ENCODE assay signal across 8 mouse cellular contexts in genomic region chr2:157635670-157636069, GRCm38 (mm10).
A peak's percentile ranks its signal among the peaks of the same experiment; 100 is the strongest.
DNase-seq lines count a peak whose midpoint lies in the region; ATAC-seq and TF ChIP-seq lines count a peak whose summit lies in the region.

No protein-coding gene starts in this region.

- peak; percentile 96 for TF ChIP-seq CTCF in stomach, postnatal 0 days (IDR thresholded peaks at IDR 0.05; ENCODE audit: low read depth)

- no peak overlapping the region for H3K9ac ChIP-seq in intestine, embryonic 14.5 days (ENCODE audit: low read length)
- H3K9ac ChIP-seq in midbrain, embryonic 15.5 days: no peak overlapping the region
- H3K9ac ChIP-seq in stomach, postnatal 0 days (ENCODE audit: low read length): no peak overlapping the region

- no peak overlapping the region for H3K4me3 ChIP-seq in intestine, embryonic 14.5 days (ENCODE audit: low read depth, low read length)
- no peak overlapping the region for H3K4me3 ChIP-seq in midbrain, embryonic 15.5 days
- no peak overlapping the region for H3K4me3 ChIP-seq in stomach, postnatal 0 days (ENCODE audit: low read depth, low read length)

- intact Hi-C loops in left cerebral cortex, postnatal 14 days (cut with DNase I): loop anchor here (10.0 kb wide), 1 partner anchor 289 kb away; no protein-coding TSS in a partner anchor

- no peak overlapping the region for H3K27ac ChIP-seq in intestine, embryonic 14.5 days (ENCODE audit: low read depth)
- peak overlapping the region; percentile 51 for H3K27ac ChIP-seq in midbrain, embryonic 15.5 days
- H3K27ac ChIP-seq in stomach, postnatal 0 days (replicated peaks): no peak overlapping the region

- 0 out of 2 replicates have a peak, but pooled peaks cover 4% of the 10 kb centered on the region for H3K4me1 ChIP-seq in intestine, embryonic 14.5 days (replicated peaks; ENCODE audit: control insufficient read depth, insufficient read depth, low read length)
- peaks cover 9% of the 10 kb centered on the region; the same call in 1 of the 2 replicates for H3K4me1 ChIP-seq in midbrain, embryonic 15.5 days
- no peaks in the 10 kb centered on the region for H3K4me1 ChIP-seq in stomach, postnatal 0 days (replicated peaks; ENCODE audit: control insufficient read depth, insufficient read depth)

- no peak for ATAC-seq in CD4-positive, CD25-positive, alpha-beta regulatory T cell, adult 4 months
- no peak for ATAC-seq in intestine, embryonic 14.5 days (replicated peaks; ENCODE audit: low FRiP score, low TSS enrichment, low read depth)
- ATAC-seq in midbrain, embryonic 15.5 days (replicated peaks): peak; percentile 78
- ATAC-seq in stomach, postnatal 0 days (ENCODE audit: low FRiP score, low TSS enrichment): peak; percentile 44; the same call in 1 of the 2 replicates

- H3K36me3 ChIP-seq in intestine, embryonic 14.5 days (ENCODE audit: control insufficient read depth, insufficient read depth, low read length): no peaks in the 10 kb centered on the region
- H3K36me3 ChIP-seq in midbrain, embryonic 15.5 days (replicated peaks): no peaks in the 10 kb centered on the region
- no peaks in the 10 kb centered on the region for H3K36me3 ChIP-seq in stomach, postnatal 0 days (ENCODE audit: control insufficient read depth, insufficient read depth, low read length)

- H3K9me3 ChIP-seq in intestine, embryonic 14.5 days (ENCODE audit: control insufficient read depth, low read length): no peaks in the 10 kb centered on the region
- H3K9me3 ChIP-seq in midbrain, embryonic 15.5 days: no peaks in the 10 kb centered on the region
- no peaks in the 10 kb centered on the region for H3K9me3 ChIP-seq in stomach, postnatal 0 days (ENCODE audit: control insufficient read depth, low read length)

- 8% methylated on average over 14 of the region's 14 CpGs for WGBS in intestine, embryonic 14.5 days
- WGBS in midbrain, embryonic 15.5 days: 7% methylated on average over 14 of the region's 14 CpGs
- 6% methylated on average over 14 of the region's 14 CpGs for WGBS in stomach, postnatal 0 days

- no peak overlapping the region for H3K4me2 ChIP-seq in intestine, embryonic 14.5 days (ENCODE audit: low read length)
- H3K4me2 ChIP-seq in midbrain, embryonic 15.5 days: no peak overlapping the region
- H3K4me2 ChIP-seq in stomach, postnatal 0 days (replicated peaks; ENCODE audit: low read depth): no peak overlapping the region

- H3K27me3 ChIP-seq in intestine, embryonic 14.5 days (replicated peaks; ENCODE audit: control insufficient read depth, insufficient read depth, low read length): no peaks in the 10 kb centered on the region
- H3K27me3 ChIP-seq in midbrain, embryonic 15.5 days (replicated peaks): no peaks in the 10 kb centered on the region
- H3K27me3 ChIP-seq in stomach, postnatal 0 days (ENCODE audit: control insufficient read depth, insufficient read depth, low read length): no peaks in the 10 kb centered on the region; the same call in 1 of the 2 replicates

- peak; percentile 62 for DNase-seq in CD4-positive, CD25-positive, alpha-beta regulatory T cell, adult 2 months (ENCODE audit: low read depth, low spot score)
- peak; percentile 90 for DNase-seq in cerebellum, adult 9-10 months
- peak; percentile 89 to 94 for DNase-seq in frontal cortex, postnatal 36 days (ENCODE audit: low spot score in 2 of 2)
- peak; percentile 95 for DNase-seq in intestine, embryonic 14.5 days (ENCODE audit: low spot score)
- peak; percentile 90 to 92 for DNase-seq in left cerebral cortex, postnatal 14 days (ENCODE audit: low spot score in 2 of 2)
- DNase-seq in stomach, postnatal 0 days (ENCODE audit: low spot score): peak; percentile 86

- TF ChIP-seq EP300 in stomach, postnatal 0 days (optimal IDR thresholded peaks at IDR 0.05): no peak

Comparison
In these comparisons a context has a peak if more than half of its experiments do, and no peak if none do; other contexts are left out.
1. ATAC-seq: peak in midbrain, embryonic 15.5 days (single experiment) and stomach, postnatal 0 days (single experiment); none in CD4-positive, CD25-positive, alpha-beta regulatory T cell, adult 4 months (single experiment) and intestine, embryonic 14.5 days (single experiment).
2. Peak in every context shown above with its lines, with median percentiles within 50 percentile points of each other: DNase-seq.